ENCODE assay signal across 8 mouse cellular contexts in the genomic region with DNA sequence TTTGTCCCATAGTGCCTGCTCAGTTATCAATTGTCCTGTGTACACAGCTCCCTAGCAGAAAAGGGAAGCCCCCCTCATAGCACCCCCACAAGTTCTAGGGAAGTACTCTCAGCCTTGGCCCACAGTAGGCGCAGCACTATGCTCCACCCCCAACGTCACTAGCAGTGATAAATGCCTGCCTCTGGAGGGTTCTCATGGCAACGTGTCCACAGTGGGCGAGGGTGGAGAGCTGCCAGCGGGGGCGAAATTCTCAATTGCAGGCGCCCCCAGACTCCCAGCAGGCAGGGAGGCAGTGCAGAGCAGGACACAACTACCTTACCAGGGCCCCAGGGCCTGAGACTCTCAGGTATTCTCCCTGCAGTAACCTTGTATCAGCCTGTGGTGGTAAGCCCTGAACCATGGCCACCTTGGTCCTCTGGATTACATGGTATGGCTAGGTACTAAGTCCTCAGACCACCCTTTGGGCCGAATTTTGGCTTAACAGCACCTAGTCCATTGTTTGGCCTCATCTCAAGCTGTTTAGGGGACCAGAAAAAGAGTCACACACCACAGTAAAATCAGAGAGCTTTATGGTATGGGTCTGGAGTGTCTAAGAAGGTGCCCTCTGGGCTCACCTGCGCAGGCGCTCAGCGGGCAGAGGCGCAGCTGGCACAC. TPM values are rescaled to one million over a fixed set of nuclear protein-coding genes. Genes with fewer than 3 reads are reported as not detected.
DNase-seq lines count a peak whose midpoint lies in the region; ATAC-seq and TF ChIP-seq lines count a peak whose summit lies in the region.

No protein-coding gene starts in this region.

- H3K9ac ChIP-seq in kidney, postnatal 0 days (ENCODE audit: low read depth, low read length): no peak overlapping the region
- no peak overlapping the region for H3K9ac ChIP-seq in kidney, embryonic 16.5 days (replicated peaks; ENCODE audit: low read length)
- H3K9ac ChIP-seq in neural tube, embryonic 12.5 days: no peak overlapping the region

- H3K36me3 ChIP-seq in kidney, postnatal 0 days (ENCODE audit: insufficient read depth, low read length): peaks cover 27% of the 10 kb centered on the region
- peaks cover 36% of the 10 kb centered on the region for H3K36me3 ChIP-seq in kidney, embryonic 16.5 days (ENCODE audit: insufficient read depth, low read length)
- peaks cover 49% of the 10 kb centered on the region for H3K36me3 ChIP-seq in embryonic facial prominence, embryonic 10.5 days (replicated peaks)
- H3K36me3 ChIP-seq in neural tube, embryonic 12.5 days: peaks cover 44% of the 10 kb centered on the region

- H3K27ac ChIP-seq in kidney, postnatal 0 days: no peak overlapping the region
- no peak overlapping the region for H3K27ac ChIP-seq in kidney, embryonic 16.5 days (ENCODE audit: low read length)
- no peak overlapping the region for H3K27ac ChIP-seq in embryonic facial prominence, embryonic 10.5 days (replicated peaks)
- H3K27ac ChIP-seq in neural tube, embryonic 12.5 days: no peak overlapping the region; the same call in 1 of the 2 replicates

- H3K4me1 ChIP-seq in kidney, postnatal 0 days (replicated peaks; ENCODE audit: insufficient read depth, low read length): peaks cover 33% of the 10 kb centered on the region
- H3K4me1 ChIP-seq in kidney, embryonic 16.5 days (ENCODE audit: insufficient read depth, low read length): peaks cover 41% of the 10 kb centered on the region
- peaks cover 46% of the 10 kb centered on the region for H3K4me1 ChIP-seq in embryonic facial prominence, embryonic 10.5 days
- peaks cover 57% of the 10 kb centered on the region for H3K4me1 ChIP-seq in neural tube, embryonic 12.5 days

- ATAC-seq in kidney, postnatal 0 days (replicated peaks; ENCODE audit: low FRiP score, low read depth): no peak
- no peak for ATAC-seq in kidney, embryonic 16.5 days (ENCODE audit: low FRiP score, low TSS enrichment)
- ATAC-seq in neural tube, embryonic 12.5 days (ENCODE audit: low FRiP score, low read depth): 0 out of 2 replicates have a peak, but pooled peaks have one; percentile 28

- H3K9me3 ChIP-seq in kidney, postnatal 0 days (replicated peaks; ENCODE audit: low read length): no peaks in the 10 kb centered on the region
- no peaks in the 10 kb centered on the region for H3K9me3 ChIP-seq in kidney, embryonic 16.5 days (ENCODE audit: low read length)
- H3K9me3 ChIP-seq in embryonic facial prominence, embryonic 10.5 days: no peaks in the 10 kb centered on the region
- H3K9me3 ChIP-seq in neural tube, embryonic 12.5 days: no peaks in the 10 kb centered on the region

- no peak overlapping the region for H3K4me3 ChIP-seq in kidney, postnatal 0 days (replicated peaks; ENCODE audit: low read depth, low read length)
- no peak overlapping the region for H3K4me3 ChIP-seq in kidney, embryonic 16.5 days (ENCODE audit: low read length)
- H3K4me3 ChIP-seq in embryonic facial prominence, embryonic 10.5 days: no peak overlapping the region
- no peak overlapping the region for H3K4me3 ChIP-seq in neural tube, embryonic 12.5 days

- peak; percentile 57 for DNase-seq in kidney, postnatal 0 days (ENCODE audit: low spot score)
- peak; percentile 92 for DNase-seq in brain, adult 2 months (ENCODE audit: low read depth, low spot score)
- peak; percentile 13 for DNase-seq in embryonic facial prominence, embryonic 10.5 days (ENCODE audit: low spot score)
- DNase-seq in layer of hippocampus, postnatal 25 days (ENCODE audit: extremely low spot score in 1 of 2, low spot score in 1 of 2): peak; percentile 71 to 76
- DNase-seq in heart, adult 18-20 months: no peak
- DNase-seq in thymus, postnatal 25 days: no peak

- H3K4me2 ChIP-seq in kidney, postnatal 0 days (ENCODE audit: low read length): no peak overlapping the region
- no peak overlapping the region for H3K4me2 ChIP-seq in kidney, embryonic 16.5 days (replicated peaks; ENCODE audit: low read depth, low read length)
- H3K4me2 ChIP-seq in neural tube, embryonic 12.5 days (replicated peaks): peak overlapping the region; percentile 60

- peaks cover 36% of the 10 kb centered on the region for H3K27me3 ChIP-seq in kidney, postnatal 0 days (ENCODE audit: insufficient read depth, low read length)
- H3K27me3 ChIP-seq in kidney, embryonic 16.5 days (ENCODE audit: insufficient read depth, low read length): peaks cover 36% of the 10 kb centered on the region
- H3K27me3 ChIP-seq in embryonic facial prominence, embryonic 10.5 days (replicated peaks; ENCODE audit: low read depth, poor library complexity, severe bottlenecking): peaks cover 39% of the 10 kb centered on the region
- peaks cover 36% of the 10 kb centered on the region for H3K27me3 ChIP-seq in neural tube, embryonic 12.5 days (replicated peaks)

- TF ChIP-seq CTCF in kidney, postnatal 0 days (IDR thresholded peaks at IDR 0.05; ENCODE audit: low read depth): no peak

- WGBS in kidney, postnatal 0 days: 45% methylated on average over 12 of the region's 12 CpGs
- 48% methylated on average over 12 of the region's 12 CpGs for WGBS in kidney, embryonic 16.5 days
- WGBS in embryonic facial prominence, embryonic 10.5 days: 62% methylated on average over 12 of the region's 12 CpGs
- WGBS in neural tube, embryonic 12.5 days: 45% methylated on average over 12 of the region's 12 CpGs

RNA-seq across cellular contexts. Expression of a gene that starts 1.0 kb away (rescaled TPM):
- polyA plus RNA-seq in kidney, postnatal 0 days (2015; fragmentation: Nextera tagmentation; extraction: Ambion mirVana): 0.15 and 0.16 TPM in 2 replicates
- polyA plus RNA-seq in kidney, embryonic 16.5 days (2015; fragmentation: Nextera tagmentation; extraction: Ambion mirVana): 0.18 and 0.22 TPM in 2 replicates
- 0.05 and 0.16 TPM in 2 replicates for polyA plus RNA-seq in embryonic facial prominence, embryonic 10.5 days (2016; fragmentation: Nextera tagmentation; extraction: Ambion mirVana)
- total RNA-seq in layer of hippocampus, postnatal 25 days (2021): 100 to 1,000 TPM; 104 to 117 TPM
- 2.3 and 3.0 TPM in 2 replicates for polyA plus RNA-seq in neural tube, embryonic 12.5 days (2016; fragmentation: Nextera tagmentation; extraction: Ambion mirVana)
- under 1 TPM; 0.10 to 0.46 TPM for total RNA-seq in heart, adult 18-20 months (2021)

RNA-seq across cellular contexts. Expression of a gene that starts 7.6 kb away (rescaled TPM):
- 197 TPM in 2 replicates for polyA plus RNA-seq in kidney, postnatal 0 days (2015; fragmentation: Nextera tagmentation; extraction: Ambion mirVana)
- polyA plus RNA-seq in kidney, embryonic 16.5 days (2015; fragmentation: Nextera tagmentation; extraction: Ambion mirVana): 193 and 206 TPM in 2 replicates
- polyA plus RNA-seq in embryonic facial prominence, embryonic 10.5 days (2016; fragmentation: Nextera tagmentation; extraction: Ambion mirVana): 146 and 155 TPM in 2 replicates
- 10 to 100 TPM; 67.9 to 75.4 TPM for total RNA-seq in layer of hippocampus, postnatal 25 days (2021)
- 169 and 176 TPM in 2 replicates for polyA plus RNA-seq in neural tube, embryonic 12.5 days (2016; fragmentation: Nextera tagmentation; extraction: Ambion mirVana)
- 10 to 100 TPM; 55.9 to 72.5 TPM for total RNA-seq in heart, adult 18-20 months (2021)

RNA-seq across cellular contexts. Expression of a gene that starts 7.9 kb away (rescaled TPM):
- polyA plus RNA-seq in kidney, postnatal 0 days (2015; fragmentation: Nextera tagmentation; extraction: Ambion mirVana): 0.59 and 0.85 TPM in 2 replicates
- 12.2 and 14.7 TPM in 2 replicates for polyA plus RNA-seq in kidney, embryonic 16.5 days (2015; fragmentation: Nextera tagmentation; extraction: Ambion mirVana)
- 1.9 and 7.7 TPM in 2 replicates for polyA plus RNA-seq in embryonic facial prominence, embryonic 10.5 days (2016; fragmentation: Nextera tagmentation; extraction: Ambion mirVana)
- 1 to 10 TPM; 1.9 to 2.3 TPM for total RNA-seq in layer of hippocampus, postnatal 25 days (2021)
- polyA plus RNA-seq in neural tube, embryonic 12.5 days (2016; fragmentation: Nextera tagmentation; extraction: Ambion mirVana): 1.7 and 4.8 TPM in 2 replicates
- total RNA-seq in heart, adult 18-20 months (2021): 1 to 10 TPM in 1 of 2 experiments, under 1 TPM in 1; 0.55 to 1.4 TPM

RNA-seq across cellular contexts. Expression of a gene that starts 24.9 kb away (rescaled TPM):
- polyA plus RNA-seq in kidney, postnatal 0 days (2015; fragmentation: Nextera tagmentation; extraction: Ambion mirVana): 351 and 379 TPM in 2 replicates
- 372 and 373 TPM in 2 replicates for polyA plus RNA-seq in kidney, embryonic 16.5 days (2015; fragmentation: Nextera tagmentation; extraction: Ambion mirVana)
- polyA plus RNA-seq in embryonic facial prominence, embryonic 10.5 days (2016; fragmentation: Nextera tagmentation; extraction: Ambion mirVana): 310 and 316 TPM in 2 replicates
- total RNA-seq in layer of hippocampus, postnatal 25 days (2021): 100 to 1,000 TPM; 211 to 232 TPM
- polyA plus RNA-seq in neural tube, embryonic 12.5 days (2016; fragmentation: Nextera tagmentation; extraction: Ambion mirVana): 386 TPM in 2 replicates
- 100 to 1,000 TPM; 223 to 241 TPM for total RNA-seq in heart, adult 18-20 months (2021)

RNA-seq across cellular contexts. Expression of a gene that starts 25.7 kb away (rescaled TPM):
- polyA plus RNA-seq in kidney, postnatal 0 days (2015; fragmentation: Nextera tagmentation; extraction: Ambion mirVana): 45.6 and 56.9 TPM in 2 replicates
- 69.8 and 73.9 TPM in 2 replicates for polyA plus RNA-seq in kidney, embryonic 16.5 days (2015; fragmentation: Nextera tagmentation; extraction: Ambion mirVana)
- 77.1 and 78.2 TPM in 2 replicates for polyA plus RNA-seq in embryonic facial prominence, embryonic 10.5 days (2016; fragmentation: Nextera tagmentation; extraction: Ambion mirVana)
- total RNA-seq in layer of hippocampus, postnatal 25 days (2021): 100 to 1,000 TPM; 128 to 145 TPM
- 78.3 and 82.5 TPM in 2 replicates for polyA plus RNA-seq in neural tube, embryonic 12.5 days (2016; fragmentation: Nextera tagmentation; extraction: Ambion mirVana)
- 10 to 100 TPM; 63.5 to 63.8 TPM for total RNA-seq in heart, adult 18-20 months (2021)

Comparison
In these comparisons a context has a peak if more than half of its experiments do, and no peak if none do; other contexts are left out.
1. DNase-seq: peak in kidney, postnatal 0 days (single experiment), brain, adult 2 months (single experiment), embryonic facial prominence, embryonic 10.5 days (single experiment) and layer of hippocampus, postnatal 25 days (2 of 2); none in heart, adult 18-20 months (0 of 2) and thymus, postnatal 25 days (single experiment).